Mouse (Mus musculus) layer of hippocampus, postnatal 36 days (tissue): ENCODE results near the gene Ldhb. TPM values are rescaled to one million over a fixed set of nuclear protein-coding genes. Genes with fewer than 3 reads are reported as not detected.
A peak's percentile ranks its signal among the peaks of the same experiment; 100 is the strongest.
"Not testable (repeated sequence)": the region's sequence is repeated elsewhere in the genome, so short reads cannot be mapped to it uniquely, and the experiment has no call there.

ENCODE experiments used
- DNase-seq, 2 experiments: peaks; one replicate each; pipeline ENCODE4 v3.0.0; 2022
- total RNA-seq, 2 experiments: library from RNA; stranded (reverse); gene quantifications; 2 replicates each; pipeline ENCODE4 v1.2.3; 2021

Ldhb gene
- total RNA-seq, 2 experiments from 2014 or later: 518 to 567 TPM

DNA sequence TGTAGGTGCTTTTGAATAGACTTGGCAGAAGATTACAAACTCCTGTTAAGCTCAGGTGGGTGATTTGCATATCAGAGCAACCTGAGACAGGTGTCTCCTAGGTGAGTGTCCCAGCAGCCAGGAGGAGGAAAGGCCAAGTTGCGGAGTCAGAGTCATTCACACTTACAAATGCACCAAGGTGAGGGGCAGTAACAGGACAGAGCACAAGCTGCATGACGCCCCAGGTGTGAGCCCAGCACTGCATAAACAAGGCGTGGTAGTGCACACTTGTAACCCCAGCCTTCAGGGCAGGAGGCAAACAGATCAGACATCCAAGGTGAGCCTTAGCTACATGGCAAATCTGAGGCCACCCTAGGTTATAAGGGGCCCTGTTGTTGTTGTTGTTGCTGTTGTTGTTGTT, 5.1 kb upstream of the Ldhb start:
- no peak for DNase-seq

DNA sequence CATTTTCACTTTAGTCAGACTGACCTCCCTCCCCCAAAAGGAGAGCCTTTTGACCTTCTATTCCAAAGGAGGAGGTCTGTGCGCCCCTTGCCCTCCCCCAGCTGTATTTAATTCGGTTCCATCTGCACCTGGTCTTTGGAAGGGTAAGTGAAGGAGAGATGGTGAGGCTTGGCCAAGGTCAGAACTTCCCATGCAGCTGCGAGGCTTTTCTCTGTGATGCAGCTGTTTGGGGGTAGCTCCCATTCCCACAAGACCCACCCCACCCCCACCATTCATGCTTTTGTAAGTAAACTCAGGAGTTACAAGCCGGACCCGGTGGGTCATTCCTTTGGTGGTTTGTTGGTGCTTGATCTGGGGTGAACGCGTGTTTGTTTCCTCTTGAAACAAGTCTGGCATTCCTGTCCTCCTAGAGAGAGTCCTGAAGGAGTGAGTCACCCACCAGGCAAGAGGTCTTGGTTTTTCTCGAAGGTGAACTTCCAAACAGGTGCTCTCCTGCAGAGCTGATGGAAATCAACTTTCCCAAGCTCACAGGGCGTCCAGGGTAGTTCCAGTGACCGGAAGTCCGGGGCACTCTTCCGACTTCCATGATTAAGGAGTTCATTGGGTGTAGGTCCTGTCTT, 3.9 kb upstream of the Ldhb start:
- DNase-seq: no peak

DNA sequence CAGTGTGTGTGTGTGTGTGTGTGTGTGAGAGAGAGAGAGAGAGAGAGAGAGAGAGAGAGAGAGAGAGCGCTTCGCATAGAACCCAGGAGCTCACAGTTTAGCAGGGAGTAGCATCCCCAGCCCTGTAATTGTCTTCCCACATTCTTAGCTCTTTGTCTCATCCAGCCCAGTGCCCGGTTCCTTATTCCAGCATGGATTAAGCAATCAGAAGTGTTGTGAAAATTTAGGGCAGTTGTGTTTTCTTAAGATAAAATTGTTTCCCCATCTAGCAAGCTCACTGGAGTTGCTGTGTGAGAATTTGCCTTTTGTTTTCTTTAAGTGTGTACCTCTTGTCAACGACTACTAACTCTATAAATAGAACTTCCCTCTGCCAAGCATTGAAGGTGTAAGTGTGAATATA, 906 bp upstream of the Ldhb start:
- no peak for DNase-seq

DNA sequence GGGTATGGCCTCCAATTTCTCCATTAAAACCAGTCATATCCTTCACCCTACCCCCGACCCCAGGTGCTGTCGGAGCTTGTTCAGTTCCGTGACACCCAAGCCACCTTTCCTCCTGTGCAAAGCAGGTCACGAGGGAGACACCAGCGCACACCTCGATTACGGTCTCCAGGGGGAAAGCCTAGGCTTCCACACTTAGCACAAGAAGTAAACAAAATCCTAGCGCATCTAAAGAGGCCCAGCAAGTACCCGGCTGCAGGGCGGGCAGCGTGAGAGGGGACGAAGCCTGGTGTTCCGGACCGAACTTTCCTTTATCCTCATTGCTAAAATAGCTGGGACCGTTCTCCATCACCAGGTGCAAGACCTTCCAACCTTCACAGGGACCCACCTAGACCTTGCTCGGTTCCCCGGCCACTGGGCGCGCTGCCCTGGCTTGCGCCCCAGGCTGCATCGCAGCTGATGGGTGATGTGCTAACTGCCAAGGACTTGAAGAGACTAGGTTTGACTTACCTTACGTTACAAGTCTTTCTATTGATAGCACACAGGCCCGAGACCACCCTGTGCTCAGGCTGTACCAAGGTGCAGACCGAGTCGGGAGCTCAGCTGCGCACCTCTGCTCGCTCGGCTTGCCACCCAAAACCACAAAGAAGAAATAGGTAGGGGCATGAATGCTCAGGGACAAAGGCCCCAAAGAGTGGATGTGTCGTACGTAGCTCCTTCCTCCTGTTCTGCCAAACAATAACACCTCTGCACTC, 548 bp downstream of the Ldhb start:
- peak; percentile 12 to 45 for DNase-seq

DNA sequence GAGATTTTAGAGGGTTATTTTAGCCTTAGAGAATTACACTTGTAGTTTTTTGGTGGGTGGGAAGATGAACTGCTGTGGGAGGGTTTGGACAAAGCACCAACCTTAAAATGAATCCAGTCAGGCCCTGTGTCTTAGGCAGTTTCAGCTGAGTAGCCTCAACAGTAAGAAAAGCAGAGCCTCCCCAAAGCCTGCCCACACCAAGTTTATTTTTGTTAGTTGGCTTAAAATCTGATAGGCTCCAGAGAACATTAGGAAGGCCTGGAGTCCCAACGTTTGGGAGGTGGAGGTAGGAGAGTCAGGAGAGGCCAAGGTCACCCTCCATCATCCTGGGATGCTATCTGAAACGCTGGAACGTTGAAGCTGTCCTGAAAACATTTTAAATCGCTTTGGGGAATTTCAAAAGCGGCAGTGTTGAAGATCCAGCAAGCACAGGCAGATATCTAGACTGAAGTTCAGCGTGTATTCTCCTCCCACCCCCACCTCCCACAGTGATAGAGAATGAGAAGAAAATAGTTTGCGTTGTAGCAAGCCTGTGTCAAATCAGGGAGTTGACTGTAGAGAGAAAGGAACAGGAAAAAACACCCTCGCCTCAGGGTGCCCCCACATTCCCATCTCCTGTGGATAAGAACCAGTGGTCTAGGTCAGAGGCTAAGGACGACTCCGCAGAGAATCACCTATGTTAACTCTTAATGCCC, 1.3 kb downstream of the Ldhb start:
- DNase-seq: peak in 1 of 2 experiments; percentile 5

DNA sequence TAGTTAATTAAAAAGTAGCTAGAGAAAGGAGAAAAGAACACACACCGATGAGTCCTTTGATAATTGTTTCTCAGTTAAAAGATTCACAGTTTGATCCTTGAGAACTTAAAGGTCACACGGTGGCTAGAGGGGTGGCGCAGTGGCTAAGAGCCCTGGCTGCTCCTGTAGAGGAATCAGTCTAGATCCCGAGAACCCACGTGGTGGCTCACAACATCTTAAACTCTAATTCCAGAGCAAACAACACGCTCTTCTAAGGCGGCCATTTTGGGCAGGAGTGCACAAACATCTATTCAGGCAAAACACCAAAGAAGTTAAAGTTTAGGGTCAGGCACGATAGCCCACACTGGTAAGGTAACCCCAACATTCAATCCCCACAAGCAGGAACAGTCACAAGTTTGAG, 4.2 kb downstream of the Ldhb start:
- no peak for DNase-seq

DNA sequence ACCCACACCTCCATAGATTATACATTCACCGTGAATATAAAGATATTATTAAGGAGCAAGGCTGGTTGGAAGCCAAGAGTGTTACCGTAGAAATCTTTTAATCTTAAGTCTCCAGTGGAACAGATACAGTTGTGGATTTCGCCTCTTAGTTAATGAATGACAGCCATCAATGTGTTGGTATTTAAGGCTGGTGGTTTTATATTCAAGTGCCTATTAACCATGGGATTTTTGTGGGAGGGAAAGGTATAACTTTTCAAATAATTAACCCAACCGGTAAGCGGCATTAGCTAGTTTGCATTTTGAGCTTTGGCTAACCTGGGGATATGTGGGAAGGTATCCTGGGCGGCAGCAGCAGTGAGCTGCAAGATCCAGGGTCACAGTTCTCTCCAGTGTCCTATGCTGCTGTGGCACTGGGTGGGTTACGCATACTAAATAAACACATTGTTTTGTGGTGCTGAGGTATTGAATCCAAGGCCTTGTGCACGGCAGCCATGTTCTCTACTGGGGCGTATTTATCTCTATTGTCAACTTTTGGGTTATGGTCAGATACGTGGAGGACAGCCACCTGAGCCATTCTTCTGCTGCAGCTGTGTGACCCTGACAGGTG, 5.1 kb downstream of the Ldhb start:
- DNase-seq: no peak

DNA sequence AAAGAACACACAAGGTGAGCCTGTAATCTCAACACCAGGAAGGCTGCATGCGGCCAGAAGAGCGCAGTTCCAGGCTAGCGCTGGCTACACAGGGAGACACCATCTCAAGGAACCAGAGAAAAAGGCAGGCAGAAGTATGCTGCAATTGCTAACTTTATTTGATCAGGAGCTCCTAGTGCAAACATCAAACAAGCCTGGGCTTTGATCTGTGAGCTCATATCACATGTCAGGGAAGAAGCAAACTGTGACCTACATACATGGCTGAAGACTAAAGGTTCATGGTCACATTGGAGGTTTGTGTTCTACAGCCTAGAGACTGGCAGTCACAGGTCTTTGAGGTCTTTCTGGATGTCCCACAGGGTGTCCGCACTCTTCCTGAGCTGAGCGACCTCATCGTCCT, 17.6 kb downstream of the Ldhb start:
- DNase-seq: not testable (repeated sequence)

DNA sequence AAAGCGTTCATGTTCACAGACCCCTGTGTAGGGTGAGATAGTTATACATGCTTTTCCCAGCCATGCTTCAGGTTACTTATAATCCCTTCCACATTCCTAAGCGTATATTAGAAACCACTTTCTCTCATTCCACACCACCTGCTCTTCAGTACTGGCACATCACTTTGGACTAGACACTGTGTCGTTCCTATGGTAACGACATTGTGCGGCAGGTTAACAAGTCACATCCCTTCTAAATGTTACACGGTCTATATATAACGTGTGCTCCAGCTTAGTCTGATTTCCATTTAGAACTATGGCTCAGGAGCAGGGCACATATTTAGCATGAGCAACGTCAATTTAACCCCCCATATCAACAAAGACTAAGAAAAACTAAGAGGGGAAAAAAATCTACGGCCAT, 20.1 kb downstream of the Ldhb start:
- DNase-seq: no peak

DNA sequence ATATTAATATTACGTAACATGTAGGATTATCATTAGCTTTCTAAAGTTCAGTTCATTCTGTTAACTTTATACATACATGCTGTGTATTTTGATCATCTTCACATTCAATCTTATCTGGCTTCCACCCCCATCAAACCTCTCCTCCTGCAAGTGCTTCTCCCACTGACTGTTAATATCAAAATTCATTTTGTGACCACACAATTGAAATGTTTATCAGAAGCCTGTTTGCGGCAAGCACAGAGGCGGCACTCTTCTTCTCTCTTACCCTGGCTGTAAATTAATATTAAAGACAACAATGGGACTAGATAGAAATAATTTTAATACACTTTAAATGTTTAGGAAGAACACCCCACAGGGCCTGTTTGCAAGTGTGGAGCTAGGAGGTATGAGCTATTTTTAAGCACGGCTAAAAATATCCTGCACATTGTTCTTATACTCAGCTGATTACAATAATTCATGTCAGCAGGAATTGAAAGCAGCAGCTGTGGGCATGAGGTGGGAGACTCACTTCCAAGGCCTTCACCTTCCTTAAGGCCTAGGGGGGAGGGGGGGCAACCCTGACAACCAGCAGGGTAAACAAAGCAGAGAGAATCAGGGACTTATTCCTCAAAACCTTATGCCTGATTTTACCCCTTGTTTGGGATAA, 22.2 kb downstream of the Ldhb start:
- DNase-seq: no peak

DNA sequence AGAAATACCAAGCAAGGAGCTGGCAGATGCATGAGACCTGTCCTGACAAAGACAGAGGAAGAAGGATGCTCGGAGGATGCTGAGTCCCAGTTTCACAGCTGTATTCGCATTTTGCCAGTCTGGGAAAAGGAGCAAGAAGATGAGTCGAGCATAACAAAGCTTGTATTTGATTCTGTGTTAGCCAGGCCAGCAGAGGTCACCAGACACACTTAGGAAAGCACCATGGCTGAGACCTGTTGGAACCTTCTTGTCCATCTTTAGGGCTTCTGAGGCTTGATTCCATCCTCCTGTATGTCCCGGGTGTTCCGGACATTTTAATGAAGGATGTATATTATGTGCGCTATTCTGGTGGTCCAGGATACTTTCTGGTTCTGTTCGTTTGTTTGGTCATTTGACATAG, 30.5 kb downstream of the Ldhb start:
- DNase-seq: no peak

DNA sequence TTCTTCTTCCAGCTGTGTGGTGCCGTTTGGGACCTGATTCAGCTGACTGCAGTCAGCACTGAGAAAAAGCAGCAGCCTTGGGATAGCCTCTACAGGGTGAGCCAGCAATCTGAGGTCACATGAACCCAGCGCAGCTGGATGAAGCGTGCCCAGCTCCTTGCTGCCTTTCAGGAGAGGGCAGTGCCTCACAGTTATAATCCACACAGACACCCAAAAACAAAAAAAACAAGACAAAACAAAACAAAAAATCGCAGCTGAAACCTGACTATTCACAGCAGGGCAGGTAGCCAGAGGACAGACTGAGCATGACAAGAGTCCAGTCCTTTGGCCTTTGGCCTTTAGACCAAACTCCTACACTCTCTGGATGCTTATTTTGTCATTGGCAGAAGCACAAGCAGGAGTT, 35.0 kb downstream of the Ldhb start, which contains the start of gene Gys2:
TSS of gene Gys2 (minus strand) at position 309 of the 403 bp plus-strand sequence.
- no peak for DNase-seq

DNA sequence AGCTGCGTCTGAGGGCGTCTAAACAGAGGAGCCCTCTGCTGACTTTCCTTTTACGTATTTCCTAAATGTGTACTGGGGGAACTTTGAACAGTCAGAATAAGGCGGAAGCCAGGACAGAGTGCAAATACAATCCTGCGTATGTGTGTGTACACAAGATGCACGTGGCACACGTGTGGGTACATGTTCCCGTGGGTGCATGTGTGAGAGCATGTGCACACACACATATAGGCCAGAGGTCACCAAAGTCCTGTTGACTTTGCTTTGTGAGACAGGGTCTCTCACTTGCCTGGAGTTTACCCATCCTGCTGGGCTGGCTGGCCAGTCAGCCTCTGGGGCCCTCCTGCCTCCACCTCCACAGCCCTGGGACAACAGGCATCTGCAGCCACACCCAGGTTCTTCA, 36.6 kb downstream of the Ldhb start:
- DNase-seq: no peak

DNA sequence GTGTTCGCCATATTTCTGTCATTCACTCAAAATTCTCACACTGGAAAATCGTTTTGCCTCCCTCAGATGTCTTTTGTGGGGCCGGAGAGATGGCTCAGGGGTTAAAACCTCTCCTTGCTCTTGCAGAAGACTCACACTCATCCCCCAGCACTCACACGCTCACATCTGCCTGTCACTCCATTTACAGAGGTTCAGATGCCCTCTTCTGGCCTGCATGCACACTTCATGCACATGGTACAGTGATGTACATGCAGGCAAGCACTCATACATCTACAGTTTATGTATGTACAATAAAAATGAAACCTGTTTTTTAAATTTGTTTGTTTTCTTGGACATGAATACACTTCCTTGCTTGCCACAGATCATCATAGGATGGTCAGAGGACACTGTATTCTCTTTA, 38.2 kb downstream of the Ldhb start:
- peak in 1 of 2 experiments; percentile 13 for DNase-seq

DNA sequence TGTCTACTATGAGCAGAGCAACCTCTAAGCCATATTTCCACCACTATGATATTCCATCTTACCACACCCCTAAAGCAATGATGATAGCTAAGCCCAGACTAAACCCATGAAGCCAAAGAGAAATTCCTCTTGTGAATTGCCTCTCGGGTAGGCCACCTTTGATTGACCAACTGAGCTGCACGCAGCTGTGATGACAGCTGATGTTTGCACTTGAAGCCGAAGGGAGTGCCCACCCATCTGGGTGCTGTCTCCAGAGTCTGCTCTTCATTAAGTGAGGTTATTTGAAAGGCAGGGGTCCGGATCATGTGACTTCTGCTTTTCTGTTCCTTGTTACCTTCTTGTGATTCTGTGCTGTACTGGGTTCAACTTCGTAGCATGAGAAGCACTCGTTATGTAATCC, 45.6 kb downstream of the Ldhb start:
- no peak for DNase-seq

DNA sequence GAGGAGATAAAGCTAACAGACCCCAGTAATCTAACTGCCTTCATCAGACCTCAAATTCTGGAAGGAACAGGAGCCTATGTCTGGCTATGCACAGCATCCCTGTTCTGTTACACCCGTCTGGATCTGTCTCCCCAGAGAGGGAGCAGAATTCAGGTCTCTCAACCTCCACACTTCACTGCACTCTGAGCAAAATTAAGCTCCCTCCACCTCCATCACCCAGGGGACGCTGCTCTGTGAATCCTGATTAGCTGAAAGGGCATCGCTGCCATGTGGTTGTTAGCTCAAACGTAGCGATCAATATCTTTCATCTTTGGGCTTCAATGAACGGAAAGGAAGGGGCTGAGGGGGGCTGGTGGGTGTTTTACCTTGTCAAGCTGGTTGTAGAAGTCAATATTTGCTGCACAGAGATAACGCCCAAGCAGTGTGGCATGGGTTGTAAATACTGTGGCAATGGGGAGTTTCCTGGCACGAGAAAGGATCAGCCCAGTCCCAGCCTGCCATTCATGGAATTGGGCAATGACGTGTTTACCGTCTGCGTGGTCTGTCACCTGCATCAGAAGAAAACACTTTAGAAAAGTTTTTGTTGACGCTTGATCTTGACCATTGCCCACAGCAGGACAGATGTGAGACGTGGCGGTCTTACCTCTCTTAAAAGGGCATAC, 48.6 kb downstream of the Ldhb start:
- DNase-seq: no peak

DNA sequence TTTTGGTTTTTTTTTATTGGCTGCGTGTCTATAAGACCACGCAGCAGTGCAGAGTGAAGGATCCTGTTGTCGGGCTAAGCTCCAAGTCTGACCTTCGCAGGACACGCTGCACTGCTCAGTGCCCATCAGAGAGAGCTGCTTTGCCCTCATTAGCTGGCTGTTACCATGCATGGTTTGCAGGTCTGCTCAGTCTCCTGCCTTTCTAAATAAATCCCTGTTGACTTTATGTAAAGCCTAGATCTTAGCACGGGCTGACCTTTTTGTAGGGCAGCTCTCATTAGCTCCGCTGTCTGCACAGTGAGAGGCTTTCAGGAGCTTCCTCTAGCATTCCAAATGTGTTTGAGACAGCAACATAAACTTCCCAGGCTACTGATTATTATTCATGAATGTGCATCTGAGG, 49.7 kb downstream of the Ldhb start:
- no peak for DNase-seq

DNA sequence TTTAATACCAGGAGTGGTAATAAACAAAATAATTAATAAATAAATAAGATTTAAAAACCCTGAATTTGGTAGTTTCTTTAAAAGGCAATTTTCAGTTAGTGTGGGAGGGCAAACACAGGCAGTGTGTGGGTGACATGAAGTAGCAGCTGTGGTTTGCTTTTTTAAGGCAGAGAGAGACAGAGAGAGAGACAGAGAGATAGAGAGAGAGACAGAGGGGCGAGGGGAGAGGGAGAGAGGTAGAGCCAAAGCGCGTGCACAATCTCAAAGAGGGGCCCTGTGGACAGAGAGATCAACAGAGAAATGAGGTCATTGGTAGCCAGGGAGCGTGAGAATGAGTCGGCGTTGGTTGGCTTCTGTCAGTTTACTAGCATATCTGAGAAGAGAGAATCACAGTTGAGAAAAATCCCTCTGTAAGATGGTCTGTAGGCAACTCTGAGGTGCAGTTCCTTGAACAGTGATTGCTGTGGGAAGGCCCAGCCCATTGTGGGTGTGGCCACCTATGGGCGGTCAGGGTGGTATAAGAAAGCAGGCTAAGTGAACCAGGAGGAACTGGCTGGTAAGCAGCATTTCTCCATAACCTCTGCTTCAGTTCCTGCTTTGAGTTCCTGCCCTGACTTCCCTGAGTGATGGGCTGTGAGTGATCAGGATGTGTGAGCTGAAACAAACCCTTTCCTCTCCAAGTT, 52.3 kb downstream of the Ldhb start:
- DNase-seq: peak; percentile 16

DNA sequence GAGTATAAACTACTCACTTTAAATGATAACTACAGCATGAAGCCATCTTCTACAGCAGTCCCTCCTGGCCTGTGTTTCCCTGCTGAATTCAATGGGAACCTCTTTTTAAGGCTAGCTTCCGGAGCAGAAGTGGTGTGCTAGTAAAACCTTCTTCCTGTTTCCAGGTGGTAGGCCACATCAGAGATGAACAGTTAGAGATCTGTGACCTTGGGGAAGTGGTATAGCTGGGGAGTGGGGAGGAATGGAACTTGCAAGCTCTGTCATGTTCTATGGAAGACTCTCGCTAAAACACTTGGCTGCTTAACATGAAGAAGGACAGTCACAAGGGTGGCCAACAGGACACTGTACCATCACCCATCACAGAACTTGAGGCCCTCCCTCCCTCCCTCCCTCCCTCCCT, 54.4 kb downstream of the Ldhb start:
- DNase-seq: no peak

DNA sequence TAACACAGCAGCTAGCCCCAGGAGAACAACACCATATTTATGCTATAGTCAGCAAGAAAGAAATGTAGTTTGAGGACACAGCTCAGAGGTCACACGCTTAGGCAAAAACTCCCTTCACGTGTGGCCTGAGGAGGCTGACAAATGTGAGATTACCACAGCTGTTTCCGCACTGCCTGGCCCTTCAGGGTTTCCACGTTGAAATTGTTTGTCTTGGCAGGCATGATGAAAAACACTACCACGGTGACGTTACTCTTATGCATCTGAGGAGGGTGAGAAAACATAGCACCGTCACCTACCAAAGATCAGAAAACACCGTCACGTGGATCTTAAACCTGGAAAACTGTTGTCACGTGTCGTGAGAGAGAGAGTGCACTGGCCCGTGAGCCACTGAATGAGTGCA, 56.4 kb downstream of the Ldhb start:
- DNase-seq: no peak
